Mouse (Mus musculus) layer of hippocampus, postnatal 36 days (tissue): ENCODE results near the gene Itgb3. TPM values are rescaled to one million over a fixed set of nuclear protein-coding genes. Genes with fewer than 3 reads are reported as not detected.

Experiments
- DNase-seq, 2 experiments: peaks; one replicate each; pipeline ENCODE4 v3.0.0; 2022
- total RNA-seq, 2 experiments: library from RNA; stranded (reverse); gene quantifications; 2 replicates each; pipeline ENCODE4 v1.2.3; 2021

Gene Itgb3
- total RNA-seq, 2 experiments from 2014 or later = 1.3 TPM

DNA sequence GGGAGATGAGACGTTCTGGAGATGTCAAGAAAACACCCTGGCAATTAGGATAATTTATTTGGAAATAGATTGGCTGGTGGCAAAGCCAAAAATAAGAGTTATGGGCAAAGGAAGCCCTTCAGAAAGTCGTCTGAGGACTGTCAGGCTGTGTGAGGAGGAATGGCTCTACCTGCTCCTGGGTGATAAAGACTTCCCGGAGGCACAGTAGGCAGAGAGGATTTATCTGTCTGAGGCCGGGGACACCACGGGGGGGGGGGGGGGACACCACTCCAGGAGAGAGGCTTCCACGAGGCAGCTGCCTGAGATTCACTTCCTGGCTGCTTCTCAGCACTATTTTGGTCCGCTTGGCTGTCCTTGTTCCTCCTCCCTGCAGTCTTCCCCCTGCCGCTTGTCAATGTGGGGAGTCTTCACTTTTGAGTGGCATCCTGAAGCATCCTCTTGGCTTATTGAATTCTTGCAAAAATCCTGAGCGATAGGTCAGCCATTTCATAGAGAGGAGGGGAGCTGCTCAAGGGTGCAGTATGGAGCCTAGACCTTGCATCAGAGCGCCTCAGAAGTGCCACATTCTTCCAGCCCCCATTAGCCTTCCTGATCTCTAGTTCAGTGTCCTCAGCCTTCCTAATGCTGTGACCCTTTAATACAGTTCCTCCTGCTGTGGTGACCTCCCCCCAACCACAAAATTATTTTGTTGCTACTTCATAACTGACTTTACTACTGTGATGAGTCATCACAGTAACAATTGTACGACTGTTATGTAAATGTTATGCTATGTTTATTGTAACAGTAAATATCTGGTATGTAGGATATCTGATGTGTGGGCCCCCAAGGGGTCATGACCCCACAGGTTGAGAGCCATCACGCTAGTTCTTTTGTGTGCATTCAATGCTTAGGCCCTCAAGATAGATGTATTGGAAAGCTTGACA is 14.5 kb downstream of the Itgb3 start:
- no peak for DNase-seq

GRCm38 (mm10) chr11:104624791-104625391 is 17.1 kb downstream of the Itgb3 start:
- DNase-seq = no peak

DNA sequence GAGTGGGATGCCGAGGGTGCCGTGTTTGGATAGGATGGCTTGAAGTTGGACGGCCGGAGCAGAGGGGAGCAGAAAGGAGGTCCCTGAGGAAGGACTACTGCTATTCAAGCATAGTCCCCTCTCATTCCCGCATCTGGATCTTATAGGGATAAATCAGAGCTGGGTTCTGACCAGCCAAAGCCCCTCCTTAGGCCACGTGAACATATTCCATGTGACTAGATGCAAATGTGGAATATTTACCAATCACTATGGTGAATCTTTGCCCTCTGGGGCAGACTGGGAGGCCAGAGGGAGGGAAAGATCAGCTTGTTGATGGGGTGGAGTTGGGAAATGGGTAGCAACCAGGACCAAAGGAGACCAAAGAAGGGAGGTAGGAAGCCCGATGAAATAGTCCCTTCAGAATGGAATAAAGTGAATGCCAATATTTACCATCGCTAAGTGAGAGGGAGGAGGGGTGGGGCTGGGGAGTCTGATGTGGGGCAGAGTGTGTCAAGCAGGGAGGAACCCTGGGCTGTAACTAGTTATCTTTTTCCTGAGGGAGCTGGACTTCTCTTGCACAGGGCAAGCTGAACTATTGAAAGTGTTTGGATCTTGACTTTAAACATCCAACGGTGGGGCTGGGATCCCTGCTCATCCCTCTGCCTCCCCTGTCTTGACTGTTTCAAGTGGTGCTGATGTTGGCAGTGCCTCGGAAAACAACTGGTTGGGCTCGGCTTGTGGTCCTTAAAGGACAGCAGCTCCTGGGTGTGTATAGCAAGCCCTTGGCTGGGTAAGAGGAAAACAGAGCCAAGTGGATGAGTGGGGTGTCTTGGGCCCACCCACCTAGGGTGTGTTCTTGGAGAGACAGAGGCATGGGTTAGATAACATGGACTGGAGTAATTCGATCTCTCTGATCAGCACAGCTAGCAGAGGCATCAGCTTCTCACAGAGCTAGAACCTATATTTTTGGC is 17.9 kb downstream of the Itgb3 start:
- no peak for DNase-seq

DNA sequence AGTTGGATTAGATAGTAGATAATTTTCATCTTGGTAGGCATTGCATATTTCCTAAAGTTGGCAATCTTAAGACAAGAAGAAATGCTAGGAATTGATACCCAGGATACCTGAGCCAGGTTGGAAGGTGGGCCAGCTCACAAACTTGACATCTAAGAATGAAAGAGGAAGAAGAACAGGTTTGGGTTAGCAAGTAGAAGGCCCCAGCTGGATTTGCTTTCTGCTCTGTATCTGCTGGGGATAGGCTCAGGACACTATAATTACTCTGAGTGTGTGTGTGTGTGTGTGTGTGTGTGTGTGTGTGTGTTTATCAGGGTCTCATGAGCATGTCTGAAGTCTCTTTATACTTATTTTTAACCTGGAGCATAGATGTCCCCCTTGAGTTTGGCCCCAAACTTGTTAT is 18.8 kb downstream of the Itgb3 start:
- DNase-seq = no peak

DNA sequence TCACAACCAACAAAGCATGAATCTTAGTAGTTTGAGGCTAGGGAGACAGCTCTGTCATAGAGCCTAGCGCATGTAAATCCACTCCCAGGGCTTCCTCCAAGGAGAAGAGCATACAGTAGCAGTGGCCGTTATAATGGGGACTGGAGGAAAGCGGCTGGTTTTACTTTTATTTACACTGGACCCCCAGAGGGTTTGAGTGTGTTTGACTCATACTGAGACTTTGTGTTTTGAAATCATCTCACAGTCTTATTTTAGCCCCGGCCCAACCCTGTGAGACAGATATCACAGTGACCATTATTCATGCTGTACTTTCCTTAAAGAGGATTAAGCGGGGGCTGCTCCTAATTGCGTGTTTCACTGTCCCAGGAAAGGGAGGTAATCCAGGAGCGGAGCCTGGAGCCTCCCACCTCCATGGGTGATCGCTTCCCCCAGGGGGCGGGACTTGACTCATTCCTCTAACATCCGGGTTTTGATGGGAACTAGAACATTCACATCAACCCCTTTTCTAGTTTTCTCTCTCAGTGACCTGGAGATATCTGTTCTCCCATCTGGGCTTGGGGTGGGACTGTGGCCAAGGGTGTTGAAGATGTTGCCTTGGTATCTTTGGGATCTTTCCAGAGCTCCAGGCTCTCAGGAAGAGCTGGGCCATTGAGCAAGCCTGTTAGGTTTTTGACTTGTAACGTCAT is 20.0 kb downstream of the Itgb3 start:
- DNase-seq = no peak

DNA sequence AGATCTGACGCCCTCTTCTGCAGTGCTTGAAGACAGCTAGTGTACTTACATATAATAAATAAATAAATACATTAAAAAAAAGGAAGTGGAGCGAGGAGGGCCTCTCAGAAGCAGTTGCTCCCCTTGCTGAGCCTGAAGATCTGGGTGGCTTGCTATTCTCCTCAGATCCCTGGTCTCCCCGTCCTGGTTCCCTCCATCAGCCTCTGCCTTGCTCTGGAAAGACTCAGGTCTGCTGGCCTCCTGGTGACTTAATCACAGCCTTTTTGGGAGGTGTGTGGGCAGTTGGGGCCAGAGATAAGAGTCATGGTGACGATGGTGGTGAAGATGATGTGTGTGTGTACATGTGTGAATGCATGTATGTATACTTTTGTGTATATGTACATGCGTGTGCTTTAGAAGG is 20.8 kb downstream of the Itgb3 start:
- DNase-seq = no peak

DNA sequence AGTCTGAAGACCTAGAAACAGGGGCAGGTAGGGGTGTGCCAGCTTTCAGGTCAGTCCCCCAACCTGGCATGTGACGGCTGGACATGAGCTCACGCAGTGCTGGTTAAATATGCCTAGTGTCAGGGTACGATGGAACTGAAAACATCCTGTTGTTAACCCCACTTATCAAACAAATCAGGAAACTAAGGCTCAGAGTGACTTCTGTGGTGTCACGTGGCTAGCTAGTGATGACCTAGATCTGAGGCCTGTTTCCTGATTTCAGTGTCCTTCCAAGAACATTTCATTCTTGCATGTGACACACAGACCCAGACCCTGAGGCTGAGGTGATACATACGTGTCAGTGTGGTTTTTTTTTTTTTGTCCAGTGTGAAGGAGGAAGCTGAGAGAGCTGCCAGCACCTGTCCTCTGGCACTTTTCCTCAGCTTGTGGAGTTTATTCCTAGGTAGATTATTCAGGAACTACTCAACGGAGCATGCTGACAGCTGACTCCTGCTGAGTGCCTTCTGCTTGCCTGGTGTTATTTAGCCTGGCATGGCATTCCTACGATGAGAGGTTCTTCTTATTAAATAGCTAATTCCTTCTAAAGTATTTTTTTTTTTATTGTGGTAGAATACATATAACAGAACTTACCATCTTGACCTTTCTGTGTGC is 22.5 kb downstream of the Itgb3 start:
- DNase-seq = no peak

GRCm38 (mm10) chr11:104631306-104631705 is 23.5 kb downstream of the Itgb3 start:
- DNase-seq = no peak

- DNase-seq = no peak
These were observed 29.2 kb downstream of the Itgb3 start for GRCm38 (mm10) chr11:104637010-104637409.

DNA sequence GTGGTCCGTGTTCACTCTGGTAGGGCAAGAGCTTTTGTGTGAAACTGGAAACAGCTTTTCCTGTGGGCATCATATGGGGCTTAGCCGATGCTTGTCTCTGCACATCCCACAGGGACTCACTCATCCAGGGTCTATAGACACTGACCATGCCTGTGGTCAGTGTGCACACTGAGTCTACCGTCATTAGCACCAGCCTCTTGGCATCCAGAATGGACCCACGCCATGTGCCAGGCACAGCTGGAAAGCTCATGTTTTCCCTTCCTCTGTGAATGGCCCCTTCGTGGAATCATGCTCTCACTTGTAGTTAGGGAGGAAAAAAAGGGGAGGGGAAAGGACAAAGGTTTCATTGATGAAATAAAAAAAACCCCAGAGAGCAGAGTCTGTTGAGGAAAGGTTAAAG is 30.2 kb downstream of the Itgb3 start:
- no peak for DNase-seq

DNA sequence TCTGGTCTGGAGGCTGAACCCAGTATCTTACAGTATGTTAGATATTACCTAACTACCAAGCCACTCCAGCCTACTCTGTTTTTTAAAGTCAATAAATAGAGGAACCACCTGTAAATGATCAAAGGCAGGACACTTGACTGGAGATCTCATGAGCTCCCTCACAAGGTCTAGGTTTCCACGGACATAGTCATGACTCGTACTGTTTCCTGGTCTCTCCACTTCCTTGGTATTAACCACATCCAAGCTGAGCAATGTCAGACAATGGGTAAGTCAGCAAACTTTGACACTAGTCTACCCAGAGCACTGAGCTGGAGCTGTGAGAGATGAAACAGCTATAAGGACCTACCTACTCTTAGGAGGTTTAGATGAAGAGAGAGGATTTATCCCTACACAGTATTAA is 31.1 kb downstream of the Itgb3 start:
- DNase-seq = no peak

- no peak for DNase-seq
These were observed 31.8 kb downstream of the Itgb3 start for GRCm38 (mm10) chr11:104639634-104640033.

- DNase-seq = no peak
These were observed 33.1 kb downstream of the Itgb3 start for GRCm38 (mm10) chr11:104640894-104641293.

DNA sequence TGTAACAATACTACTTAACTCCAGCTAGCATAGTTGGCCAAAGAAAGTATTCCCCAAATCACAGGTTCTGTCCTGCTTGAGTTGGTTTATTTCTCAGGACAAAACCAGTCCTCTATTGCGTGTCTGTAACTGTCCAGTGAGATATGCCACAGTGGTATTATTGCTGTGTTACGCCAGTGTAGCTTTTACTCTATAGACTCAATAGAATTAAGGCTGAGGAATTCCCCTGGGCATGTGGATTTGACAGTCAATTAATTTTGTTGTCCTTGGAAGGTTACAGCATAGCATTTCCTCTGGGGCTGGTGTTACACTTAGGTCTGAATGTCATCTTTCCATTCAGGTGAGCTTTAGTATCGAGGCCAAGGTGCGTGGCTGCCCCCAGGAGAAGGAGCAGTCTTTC is 35.4 kb downstream of the Itgb3 start:
- no peak for DNase-seq

- no peak for DNase-seq
These were observed 37.6 kb downstream of the Itgb3 start for GRCm38 (mm10) chr11:104645402-104645801.

DNA sequence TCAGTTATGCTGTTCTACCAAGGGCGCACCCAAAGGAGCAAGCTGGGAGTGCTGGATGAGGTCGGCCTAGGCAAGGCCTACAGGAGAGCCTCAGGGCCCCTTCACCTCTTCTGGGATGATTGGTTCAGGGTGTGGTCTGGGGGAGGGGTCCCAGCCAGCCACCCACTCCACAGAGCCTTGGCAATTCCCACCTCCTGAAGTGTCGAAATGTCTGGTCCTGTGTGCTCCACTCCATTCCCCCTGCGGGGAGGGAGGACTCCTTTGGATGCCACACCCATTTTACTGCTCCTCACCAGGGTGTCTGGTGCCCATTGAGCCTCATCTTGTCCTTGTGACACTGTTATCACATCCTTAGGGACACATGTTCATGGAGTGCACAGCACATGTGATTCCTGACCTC is 38.4 kb downstream of the Itgb3 start:
- no peak for DNase-seq

GRCm38 (mm10) chr11:104646611-104647010 is 38.8 kb downstream of the Itgb3 start:
- no peak for DNase-seq

DNA sequence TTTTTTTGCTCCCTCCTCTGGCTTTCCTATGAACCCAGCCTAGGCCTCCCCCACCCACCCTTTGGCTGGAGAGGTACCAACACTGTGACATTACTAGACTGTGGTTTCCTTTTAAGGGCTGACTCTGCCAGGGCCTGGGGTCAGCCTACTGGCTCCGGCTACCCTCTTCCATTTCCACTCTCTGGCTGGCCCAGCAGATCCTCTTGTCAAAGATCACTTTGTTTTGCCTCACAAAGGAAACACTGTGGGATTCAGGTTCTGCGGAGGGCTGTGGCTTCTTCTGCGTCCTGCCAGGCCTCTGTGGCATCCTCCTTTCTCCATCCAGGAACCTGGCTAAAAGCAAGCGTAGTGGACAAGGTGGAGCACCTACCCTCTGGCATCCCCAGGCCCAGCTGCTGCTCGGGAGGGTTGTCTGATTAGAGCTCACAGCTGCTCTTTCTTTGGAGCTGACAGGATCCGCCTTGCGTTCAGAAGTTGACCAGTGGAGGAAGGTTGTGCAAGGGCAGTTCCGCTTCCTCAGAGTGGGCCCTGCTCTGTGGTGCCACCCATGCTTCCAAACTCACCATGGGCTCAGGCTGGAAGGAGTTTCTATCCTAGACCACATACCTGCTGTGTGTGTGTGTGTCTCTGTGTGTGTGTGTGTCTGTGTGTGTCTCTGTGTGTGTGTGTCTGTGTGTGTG is 39.5 kb downstream of the Itgb3 start:
- DNase-seq = no peak

- DNase-seq = no peak
These were observed 40.8 kb downstream of the Itgb3 start for GRCm38 (mm10) chr11:104648571-104648970.

- DNase-seq = no peak
These were observed 52.8 kb downstream of the Itgb3 start for GRCm38 (mm10) chr11:104660599-104660998.

DNA sequence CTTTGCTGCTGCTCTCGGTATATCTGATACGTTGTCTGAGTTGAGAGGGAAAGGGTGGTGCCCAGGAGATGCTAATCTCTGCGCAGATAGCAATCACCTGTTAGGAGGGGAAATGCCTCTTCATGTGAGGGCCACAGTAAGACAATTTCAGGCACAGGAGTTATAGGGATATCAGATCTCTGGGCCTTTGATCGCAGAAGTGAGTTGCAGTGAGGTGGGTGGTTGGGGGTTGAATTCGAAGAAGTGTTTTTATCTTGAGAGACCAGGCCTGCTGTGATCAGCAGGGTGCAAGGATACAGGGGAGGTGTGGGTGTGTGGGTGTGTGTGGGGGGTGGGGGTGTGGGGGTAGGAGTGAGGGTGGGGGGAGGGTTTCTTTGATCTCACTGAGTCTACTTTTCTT is 53.3 kb downstream of the Itgb3 start:
- DNase-seq = no peak
